Mouse (Mus musculus) megakaryocyte, embryonic 14.5 days (primary cell): ENCODE results near the gene Olfr113.

Experiments
- FLI1 ChIP-seq: IDR thresholded peaks from 2 replicates; pipeline ENCODE4 v1.6.1; 2012; ENCODE audit warnings: low read length, inconsistent platforms, mixed read lengths
- GATA1 ChIP-seq: IDR thresholded peaks from 3 replicates; pipeline ENCODE4 v1.6.1; 2012; ENCODE audit warnings: mixed read lengths, low read length, inconsistent platforms, borderline replicate concordance

DNA sequence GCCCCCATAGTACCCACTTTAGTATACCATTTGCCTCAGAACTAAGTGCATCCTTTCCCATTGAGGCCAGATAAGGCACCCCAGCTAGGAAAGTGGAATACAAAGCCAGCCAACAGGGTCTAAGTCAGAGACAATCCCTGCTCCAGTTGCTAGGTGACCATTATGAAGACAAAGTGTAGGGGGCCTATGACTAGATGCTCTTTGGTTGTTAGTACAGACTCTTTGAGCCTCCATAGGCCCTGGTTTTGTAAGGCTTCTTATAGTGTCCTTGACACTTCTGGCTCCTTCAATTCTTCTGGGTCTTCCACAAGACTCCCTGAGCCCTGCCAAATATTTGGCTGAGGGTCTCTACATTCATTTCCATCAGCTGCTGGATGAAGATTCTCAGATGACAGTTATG is 8.1 kb downstream of the Olfr113 start, which contains the start of gene Olfr112:
- TF ChIP-seq GATA1 (no peak), FLI1 (no peak)
